Mouse (Mus musculus): ENCODE measurements around the gene Slc37a3. TPM values are rescaled to one million over a fixed set of nuclear protein-coding genes. Genes with fewer than 3 reads are reported as not detected.

The Slc37a3 gene
- polyA plus RNA-seq, 1 experiment from 2014 or later: 30.9 TPM

GRCm38 (mm10) chr6:39318631-39319010, 58.9 kb downstream of the Slc37a3 start:
- Histone ChIP-seq H3K4me1 (ENCODE audit: control insufficient read depth, insufficient read depth, low read length) (peaks cover 16% of the 10 kb centered on the region), H3K27ac (ENCODE audit: low read length) (peak overlapping the region; percentile 83), H3K9me3 (replicated peaks; ENCODE audit: control insufficient read depth, low read length) (no peaks in the 10 kb centered on the region), H3K36me3 (ENCODE audit: control insufficient read depth, insufficient read depth) (no peaks in the 10 kb centered on the region), H3K27me3 (ENCODE audit: control insufficient read depth, insufficient read depth, low read length) (no peaks in the 10 kb centered on the region), H3K9ac (ENCODE audit: low read length) (no peak overlapping the region), H3K4me2 (ENCODE audit: low read depth, low read length) (no peak overlapping the region), H3K4me3 (ENCODE audit: low read length) (no peak overlapping the region)
- WGBS: 63% methylated on average over 2 of the region's 2 CpGs
- no peak for ATAC-seq (replicated peaks; ENCODE audit: extremely low read depth, insufficient read depth, low FRiP score)

- Histone ChIP-seq H3K9ac (ENCODE audit: low read length) (peak overlapping the region; percentile 45; the same call in 1 of the 2 replicates), H3K4me1 (ENCODE audit: control insufficient read depth, insufficient read depth, low read length) (peaks cover 16% of the 10 kb centered on the region), H3K9me3 (replicated peaks; ENCODE audit: control insufficient read depth, low read length) (no peaks in the 10 kb centered on the region), H3K27ac (ENCODE audit: low read length) (peak overlapping the region; percentile 83), H3K36me3 (ENCODE audit: control insufficient read depth, insufficient read depth) (no peaks in the 10 kb centered on the region), H3K4me2 (ENCODE audit: low read depth, low read length) (0 out of 2 replicates have a peak overlapping the region, but pooled peaks have one; percentile 3), H3K4me3 (ENCODE audit: low read length) (no peak overlapping the region), H3K27me3 (ENCODE audit: control insufficient read depth, insufficient read depth, low read length) (no peaks in the 10 kb centered on the region)
- WGBS: 43% methylated on average over 10 of the region's 10 CpGs
- ATAC-seq (replicated peaks; ENCODE audit: extremely low read depth, insufficient read depth, low FRiP score): peak; percentile 29; the same call in 1 of the 2 replicates
These were observed 59.4 kb downstream of the Slc37a3 start for GRCm38 (mm10) chr6:39317854-39318630.

- Histone ChIP-seq H3K4me1 (ENCODE audit: control insufficient read depth, insufficient read depth, low read length) (peaks cover 16% of the 10 kb centered on the region), H3K36me3 (ENCODE audit: control insufficient read depth, insufficient read depth) (no peaks in the 10 kb centered on the region), H3K9me3 (replicated peaks; ENCODE audit: control insufficient read depth, low read length) (no peaks in the 10 kb centered on the region), H3K9ac (ENCODE audit: low read length) (no peak overlapping the region), H3K27ac (ENCODE audit: low read length) (no peak overlapping the region), H3K4me3 (ENCODE audit: low read length) (no peak overlapping the region), H3K4me2 (ENCODE audit: low read depth, low read length) (no peak overlapping the region), H3K27me3 (ENCODE audit: control insufficient read depth, insufficient read depth, low read length) (no peaks in the 10 kb centered on the region)
- ATAC-seq (replicated peaks; ENCODE audit: extremely low read depth, insufficient read depth, low FRiP score): no peak
- 88% methylated on average over 6 of the region's 6 CpGs for WGBS
These were observed 61.4 kb downstream of the Slc37a3 start for GRCm38 (mm10) chr6:39316089-39316488.

- 66% methylated on average over 12 of the region's 12 CpGs for WGBS
- no peak overlapping the region for H3K27ac ChIP-seq (ENCODE audit: low read length)
- peaks cover 16% of the 10 kb centered on the region for H3K4me1 ChIP-seq (ENCODE audit: control insufficient read depth, insufficient read depth, low read length)
- ATAC-seq (replicated peaks; ENCODE audit: extremely low read depth, insufficient read depth, low FRiP score): no peak
- H3K9ac ChIP-seq (ENCODE audit: low read length): no peak overlapping the region
- H3K4me2 ChIP-seq (ENCODE audit: low read depth, low read length): no peak overlapping the region
- H3K27me3 ChIP-seq (ENCODE audit: control insufficient read depth, insufficient read depth, low read length): no peaks in the 10 kb centered on the region
- H3K9me3 ChIP-seq (replicated peaks; ENCODE audit: control insufficient read depth, low read length): no peaks in the 10 kb centered on the region
- H3K36me3 ChIP-seq (ENCODE audit: control insufficient read depth, insufficient read depth): no peaks in the 10 kb centered on the region
- H3K4me3 ChIP-seq (ENCODE audit: low read length): no peak overlapping the region
These were observed 63.0 kb downstream of the Slc37a3 start for GRCm38 (mm10) chr6:39314461-39314860.

GRCm38 (mm10) chr6:39311786-39312185, 65.7 kb downstream of the Slc37a3 start:
- Histone ChIP-seq H3K4me2 (ENCODE audit: low read depth, low read length) (no peak overlapping the region), H3K27me3 (ENCODE audit: control insufficient read depth, insufficient read depth, low read length) (no peaks in the 10 kb centered on the region), H3K27ac (ENCODE audit: low read length) (no peak overlapping the region), H3K4me1 (ENCODE audit: control insufficient read depth, insufficient read depth, low read length) (no peaks in the 10 kb centered on the region), H3K9ac (ENCODE audit: low read length) (no peak overlapping the region), H3K9me3 (replicated peaks; ENCODE audit: control insufficient read depth, low read length) (no peaks in the 10 kb centered on the region), H3K36me3 (ENCODE audit: control insufficient read depth, insufficient read depth) (no peaks in the 10 kb centered on the region), H3K4me3 (ENCODE audit: low read length) (no peak overlapping the region)
- WGBS: 82% methylated on average over 3 of the region's 3 CpGs
- no peak for ATAC-seq (replicated peaks; ENCODE audit: extremely low read depth, insufficient read depth, low FRiP score)

- Histone ChIP-seq H3K9ac (ENCODE audit: low read length) (no peak overlapping the region), H3K9me3 (replicated peaks; ENCODE audit: control insufficient read depth, low read length) (no peaks in the 10 kb centered on the region), H3K27ac (ENCODE audit: low read length) (no peak overlapping the region), H3K36me3 (ENCODE audit: control insufficient read depth, insufficient read depth) (no peaks in the 10 kb centered on the region), H3K27me3 (ENCODE audit: control insufficient read depth, insufficient read depth, low read length) (no peaks in the 10 kb centered on the region), H3K4me3 (ENCODE audit: low read length) (no peak overlapping the region), H3K4me1 (ENCODE audit: control insufficient read depth, insufficient read depth, low read length) (peaks cover 6% of the 10 kb centered on the region; the same call in 1 of the 2 replicates), H3K4me2 (ENCODE audit: low read depth, low read length) (no peak overlapping the region)
- WGBS: 63% methylated on average over 6 of the region's 6 CpGs
- ATAC-seq (replicated peaks; ENCODE audit: extremely low read depth, insufficient read depth, low FRiP score): no peak
These were observed 73.1 kb downstream of the Slc37a3 start for GRCm38 (mm10) chr6:39304371-39304874.

GRCm38 (mm10) chr6:39301484-39301883, 76.0 kb downstream of the Slc37a3 start:
- no peaks in the 10 kb centered on the region for H3K36me3 ChIP-seq (ENCODE audit: control insufficient read depth, insufficient read depth)
- 87% methylated on average over 3 of the region's 3 CpGs for WGBS
- no peaks in the 10 kb centered on the region for H3K27me3 ChIP-seq (ENCODE audit: control insufficient read depth, insufficient read depth, low read length)
- no peak overlapping the region for H3K4me3 ChIP-seq (ENCODE audit: low read length)
- H3K27ac ChIP-seq (ENCODE audit: low read length): no peak overlapping the region
- no peak overlapping the region for H3K9ac ChIP-seq (ENCODE audit: low read length)
- no peaks in the 10 kb centered on the region for H3K9me3 ChIP-seq (replicated peaks; ENCODE audit: control insufficient read depth, low read length)
- H3K4me1 ChIP-seq (ENCODE audit: control insufficient read depth, insufficient read depth, low read length): peaks cover 6% of the 10 kb centered on the region; the same call in 1 of the 2 replicates
- H3K4me2 ChIP-seq (ENCODE audit: low read depth, low read length): no peak overlapping the region
- ATAC-seq (replicated peaks; ENCODE audit: extremely low read depth, insufficient read depth, low FRiP score): no peak

- Histone ChIP-seq H3K27me3 (ENCODE audit: control insufficient read depth, insufficient read depth, low read length) (no peaks in the 10 kb centered on the region), H3K4me1 (ENCODE audit: control insufficient read depth, insufficient read depth, low read length) (0 out of 2 replicates have a peak, but pooled peaks cover under 1% of the 10 kb centered on the region), H3K4me2 (ENCODE audit: low read depth, low read length) (no peak overlapping the region), H3K9me3 (replicated peaks; ENCODE audit: control insufficient read depth, low read length) (no peaks in the 10 kb centered on the region), H3K27ac (ENCODE audit: low read length) (no peak overlapping the region), H3K9ac (ENCODE audit: low read length) (no peak overlapping the region), H3K4me3 (ENCODE audit: low read length) (no peak overlapping the region), H3K36me3 (ENCODE audit: control insufficient read depth, insufficient read depth) (no peaks in the 10 kb centered on the region)
- no peak for ATAC-seq (replicated peaks; ENCODE audit: extremely low read depth, insufficient read depth, low FRiP score)
- 90% methylated on average over 6 of the region's 6 CpGs for WGBS
These were observed 80.4 kb downstream of the Slc37a3 start for GRCm38 (mm10) chr6:39297079-39297478.

- Histone ChIP-seq H3K4me1 (ENCODE audit: control insufficient read depth, insufficient read depth, low read length) (no peaks in the 10 kb centered on the region), H3K27me3 (ENCODE audit: control insufficient read depth, insufficient read depth, low read length) (no peaks in the 10 kb centered on the region), H3K9ac (ENCODE audit: low read length) (no peak overlapping the region), H3K27ac (ENCODE audit: low read length) (no peak overlapping the region), H3K4me3 (ENCODE audit: low read length) (no peak overlapping the region), H3K9me3 (replicated peaks; ENCODE audit: control insufficient read depth, low read length) (no peaks in the 10 kb centered on the region), H3K36me3 (ENCODE audit: control insufficient read depth, insufficient read depth) (no peaks in the 10 kb centered on the region), H3K4me2 (ENCODE audit: low read depth, low read length) (no peak overlapping the region)
- 77% methylated on average over 4 of the region's 4 CpGs for WGBS
- ATAC-seq (replicated peaks; ENCODE audit: extremely low read depth, insufficient read depth, low FRiP score): no peak
These were observed 81.0 kb downstream of the Slc37a3 start for GRCm38 (mm10) chr6:39296474-39296873.

Measured in heart, embryonic 16.5 days (tissue).